Mouse (Mus musculus): ENCODE data around the gene Keap1. TPM values are rescaled to one million over a fixed set of nuclear protein-coding genes. Genes with fewer than 3 reads are reported as not detected.

The Keap1 gene
- polyA plus RNA-seq, 1 experiment from 2014 or later: 34.2 TPM

- H3K9ac ChIP-seq (ENCODE audit: low read depth, low read length): no peak overlapping the region
- no peak overlapping the region for H3K4me2 ChIP-seq (replicated peaks; ENCODE audit: low read depth, low read length)
- ATAC-seq (ENCODE audit: low FRiP score, low TSS enrichment): no peak
- 43% methylated on average over 7 of the region's 7 CpGs for WGBS
- H3K27ac ChIP-seq (ENCODE audit: low read depth, low read length): no peak overlapping the region
- H3K4me3 ChIP-seq (ENCODE audit: low read length): no peak overlapping the region
- H3K9me3 ChIP-seq (ENCODE audit: control insufficient read depth, low read length): no peaks in the 10 kb centered on the region
- no peaks in the 10 kb centered on the region for H3K27me3 ChIP-seq (ENCODE audit: control insufficient read depth, insufficient read depth, low read length)
- H3K4me1 ChIP-seq (ENCODE audit: control insufficient read depth, insufficient read depth, low read length): no peaks in the 10 kb centered on the region; the same call in 1 of the 2 replicates
- H3K36me3 ChIP-seq (ENCODE audit: control insufficient read depth, insufficient read depth, low read length): peaks cover 6% of the 10 kb centered on the region
Measured at GRCm38 (mm10) chr9:21213617-21214190, 25.5 kb downstream of the Keap1 start.

GRCm38 (mm10) chr9:21211624-21212023, 27.5 kb downstream of the Keap1 start:
- H3K27me3 ChIP-seq (ENCODE audit: control insufficient read depth, insufficient read depth, low read length): no peaks in the 10 kb centered on the region
- ATAC-seq (ENCODE audit: low FRiP score, low TSS enrichment): no peak
- no peak overlapping the region for H3K9ac ChIP-seq (ENCODE audit: low read depth, low read length)
- no peaks in the 10 kb centered on the region; the same call in 1 of the 2 replicates for H3K4me1 ChIP-seq (ENCODE audit: control insufficient read depth, insufficient read depth, low read length)
- no peaks in the 10 kb centered on the region for H3K9me3 ChIP-seq (ENCODE audit: control insufficient read depth, low read length)
- H3K27ac ChIP-seq (ENCODE audit: low read depth, low read length): no peak overlapping the region
- no peak overlapping the region for H3K4me3 ChIP-seq (ENCODE audit: low read length)
- peaks cover 6% of the 10 kb centered on the region for H3K36me3 ChIP-seq (ENCODE audit: control insufficient read depth, insufficient read depth, low read length)
- WGBS: 80% methylated on average over 7 of the region's 7 CpGs
- H3K4me2 ChIP-seq (replicated peaks; ENCODE audit: low read depth, low read length): no peak overlapping the region

- H3K4me3 ChIP-seq (ENCODE audit: low read length): no peak overlapping the region
- no peak overlapping the region for H3K27ac ChIP-seq (ENCODE audit: low read depth, low read length)
- H3K36me3 ChIP-seq (ENCODE audit: control insufficient read depth, insufficient read depth, low read length): peaks cover 6% of the 10 kb centered on the region
- no peak for ATAC-seq (ENCODE audit: low FRiP score, low TSS enrichment)
- H3K9ac ChIP-seq (ENCODE audit: low read depth, low read length): no peak overlapping the region
- H3K4me2 ChIP-seq (replicated peaks; ENCODE audit: low read depth, low read length): no peak overlapping the region
- H3K4me1 ChIP-seq (ENCODE audit: control insufficient read depth, insufficient read depth, low read length): no peaks in the 10 kb centered on the region
- WGBS: 80% methylated on average over 6 of the region's 6 CpGs
- no peaks in the 10 kb centered on the region for H3K27me3 ChIP-seq (ENCODE audit: control insufficient read depth, insufficient read depth, low read length)
- H3K9me3 ChIP-seq (ENCODE audit: control insufficient read depth, low read length): no peaks in the 10 kb centered on the region
Measured at GRCm38 (mm10) chr9:21210821-21211220, 28.3 kb downstream of the Keap1 start.

- Histone ChIP-seq H3K4me1 (ENCODE audit: control insufficient read depth, insufficient read depth, low read length) (peaks cover 7% of the 10 kb centered on the region; the same call in 1 of the 2 replicates), H3K9me3 (ENCODE audit: control insufficient read depth, low read length) (no peaks in the 10 kb centered on the region), H3K4me3 (ENCODE audit: low read length) (no peak overlapping the region), H3K27me3 (ENCODE audit: control insufficient read depth, insufficient read depth, low read length) (no peaks in the 10 kb centered on the region), H3K9ac (ENCODE audit: low read depth, low read length) (no peak overlapping the region), H3K4me2 (replicated peaks; ENCODE audit: low read depth, low read length) (no peak overlapping the region), H3K27ac (ENCODE audit: low read depth, low read length) (no peak overlapping the region), H3K36me3 (ENCODE audit: control insufficient read depth, insufficient read depth, low read length) (peaks cover 6% of the 10 kb centered on the region)
- 83% methylated on average over 2 of the region's 2 CpGs for WGBS
- no peak for ATAC-seq (ENCODE audit: low FRiP score, low TSS enrichment)
Measured at GRCm38 (mm10) chr9:21208626-21209025, 30.5 kb downstream of the Keap1 start.

- Histone ChIP-seq H3K36me3 (ENCODE audit: control insufficient read depth, insufficient read depth, low read length) (peaks cover 6% of the 10 kb centered on the region), H3K9me3 (ENCODE audit: control insufficient read depth, low read length) (no peaks in the 10 kb centered on the region), H3K27me3 (ENCODE audit: control insufficient read depth, insufficient read depth, low read length) (no peaks in the 10 kb centered on the region), H3K4me1 (ENCODE audit: control insufficient read depth, insufficient read depth, low read length) (peaks cover 7% of the 10 kb centered on the region; the same call in 1 of the 2 replicates), H3K4me2 (replicated peaks; ENCODE audit: low read depth, low read length) (no peak overlapping the region), H3K9ac (ENCODE audit: low read depth, low read length) (no peak overlapping the region), H3K27ac (ENCODE audit: low read depth, low read length) (no peak overlapping the region), H3K4me3 (ENCODE audit: low read length) (no peak overlapping the region)
- WGBS: 81% methylated on average over 6 of the region's 6 CpGs
- ATAC-seq (ENCODE audit: low FRiP score, low TSS enrichment): no peak
Measured at GRCm38 (mm10) chr9:21206848-21207247, 32.3 kb downstream of the Keap1 start.

- Histone ChIP-seq H3K4me1 (ENCODE audit: control insufficient read depth, insufficient read depth, low read length) (peaks cover 7% of the 10 kb centered on the region; the same call in 1 of the 2 replicates), H3K36me3 (ENCODE audit: control insufficient read depth, insufficient read depth, low read length) (no peaks in the 10 kb centered on the region; the same call in 1 of the 2 replicates), H3K27ac (ENCODE audit: low read depth, low read length) (peak overlapping the region; percentile 90), H3K9ac (ENCODE audit: low read depth, low read length) (peak overlapping the region; percentile 44; the same call in 1 of the 2 replicates), H3K27me3 (ENCODE audit: control insufficient read depth, insufficient read depth, low read length) (no peaks in the 10 kb centered on the region), H3K9me3 (ENCODE audit: control insufficient read depth, low read length) (no peaks in the 10 kb centered on the region), H3K4me2 (replicated peaks; ENCODE audit: low read depth, low read length) (peak overlapping the region; percentile 50), H3K4me3 (ENCODE audit: low read length) (peak overlapping the region; percentile 48)
- ATAC-seq (ENCODE audit: low FRiP score, low TSS enrichment): peak; percentile 91
- 5% methylated on average over 23 of the region's 23 CpGs for WGBS
Measured at GRCm38 (mm10) chr9:21204528-21205272, 34.5 kb downstream of the Keap1 start.

GRCm38 (mm10) chr9:21204156-21204527, 35.0 kb downstream of the Keap1 start:
- H3K9me3 ChIP-seq (ENCODE audit: control insufficient read depth, low read length): no peaks in the 10 kb centered on the region
- no peaks in the 10 kb centered on the region; the same call in 1 of the 2 replicates for H3K36me3 ChIP-seq (ENCODE audit: control insufficient read depth, insufficient read depth, low read length)
- H3K27ac ChIP-seq (ENCODE audit: low read depth, low read length): peak overlapping the region; percentile 82; the same call in 1 of the 2 replicates
- 13% methylated on average over 8 of the region's 8 CpGs for WGBS
- peak overlapping the region; percentile 50 for H3K4me2 ChIP-seq (replicated peaks; ENCODE audit: low read depth, low read length)
- no peaks in the 10 kb centered on the region for H3K27me3 ChIP-seq (ENCODE audit: control insufficient read depth, insufficient read depth, low read length)
- H3K4me1 ChIP-seq (ENCODE audit: control insufficient read depth, insufficient read depth, low read length): peaks cover 7% of the 10 kb centered on the region; the same call in 1 of the 2 replicates
- H3K9ac ChIP-seq (ENCODE audit: low read depth, low read length): no peak overlapping the region
- ATAC-seq (ENCODE audit: low FRiP score, low TSS enrichment): no peak
- peak overlapping the region; percentile 48; the same call in 1 of the 2 replicates for H3K4me3 ChIP-seq (ENCODE audit: low read length)

GRCm38 (mm10) chr9:21198960-21199359, 40.2 kb downstream of the Keap1 start:
- Histone ChIP-seq H3K9me3 (ENCODE audit: control insufficient read depth, low read length) (no peaks in the 10 kb centered on the region), H3K9ac (ENCODE audit: low read depth, low read length) (no peak overlapping the region), H3K36me3 (ENCODE audit: control insufficient read depth, insufficient read depth, low read length) (no peaks in the 10 kb centered on the region), H3K27ac (ENCODE audit: low read depth, low read length) (no peak overlapping the region), H3K27me3 (ENCODE audit: control insufficient read depth, insufficient read depth, low read length) (no peaks in the 10 kb centered on the region), H3K4me2 (replicated peaks; ENCODE audit: low read depth, low read length) (no peak overlapping the region), H3K4me1 (ENCODE audit: control insufficient read depth, insufficient read depth, low read length) (peaks cover 19% of the 10 kb centered on the region; the same call in 1 of the 2 replicates), H3K4me3 (ENCODE audit: low read length) (no peak overlapping the region)
- no peak for ATAC-seq (ENCODE audit: low FRiP score, low TSS enrichment)
- 82% methylated on average over 3 of the region's 3 CpGs for WGBS

- Histone ChIP-seq H3K27me3 (ENCODE audit: control insufficient read depth, insufficient read depth, low read length) (no peaks in the 10 kb centered on the region), H3K4me3 (ENCODE audit: low read length) (no peak overlapping the region), H3K9ac (ENCODE audit: low read depth, low read length) (no peak overlapping the region), H3K4me1 (ENCODE audit: control insufficient read depth, insufficient read depth, low read length) (peaks cover 19% of the 10 kb centered on the region; the same call in 1 of the 2 replicates), H3K36me3 (ENCODE audit: control insufficient read depth, insufficient read depth, low read length) (no peaks in the 10 kb centered on the region), H3K27ac (ENCODE audit: low read depth, low read length) (no peak overlapping the region), H3K9me3 (ENCODE audit: control insufficient read depth, low read length) (no peaks in the 10 kb centered on the region), H3K4me2 (replicated peaks; ENCODE audit: low read depth, low read length) (peak overlapping the region; percentile 21; the same call in 1 of the 2 replicates)
- peak; percentile 61 for ATAC-seq (ENCODE audit: low FRiP score, low TSS enrichment)
- WGBS: 21% methylated on average over 4 of the region's 4 CpGs
Measured at GRCm38 (mm10) chr9:21197981-21198380, 41.2 kb downstream of the Keap1 start.
